Mouse (Mus musculus) adrenal gland, postnatal 25 days (tissue): ENCODE data around the gene Zfp398. TPM values are rescaled to one million over a fixed set of nuclear protein-coding genes. Genes with fewer than 3 reads are reported as not detected.

Experiments used
- DNase-seq: peaks from one replicate; pipeline ENCODE4 v3.0.0; 2021; ENCODE audit warnings: mixed read lengths
- long read RNA-seq: library from polyadenylated mRNA; stranded (forward); transcript quantifications from one replicate; pipeline ENCODE4 v2.0.0, GENCODE M21; 2021
- total RNA-seq: library from RNA; stranded (reverse); gene quantifications from 2 replicates; pipeline ENCODE4 v1.2.3, GENCODE M21; 2021

The Zfp398 gene
- 16.7 and 19.4 TPM in 2 replicates for total RNA-seq
- long read RNA-seq, partial matches to known transcripts: 0 of 3 reads
- long read RNA-seq, other reads (novel, unspliced or antisense): 3 of 3 reads

DNA sequence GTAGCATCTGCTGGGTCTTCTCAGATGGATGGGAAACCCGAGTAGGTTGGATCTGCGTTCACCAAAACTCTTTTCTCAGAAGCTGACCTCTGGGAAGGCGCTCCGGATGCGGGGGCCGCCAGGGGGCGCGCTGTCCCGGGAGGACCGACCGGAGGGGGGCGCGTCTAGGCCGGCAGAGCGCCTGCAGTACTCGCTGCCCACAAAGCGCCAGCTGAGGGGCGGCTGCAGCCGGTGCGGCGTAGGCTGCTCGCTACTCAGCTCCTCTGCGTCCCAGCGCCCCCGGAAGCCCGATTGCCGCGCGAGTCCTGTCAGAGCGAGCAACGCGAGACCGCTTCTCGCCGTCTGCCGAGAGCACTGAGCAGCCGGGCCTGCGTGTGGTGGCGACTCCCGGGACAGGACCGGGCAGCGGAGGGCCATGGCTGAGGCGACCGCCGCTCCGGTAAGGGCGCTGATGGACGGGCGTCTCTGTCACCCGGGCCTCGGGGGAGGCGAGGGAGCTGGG is at the start of gene Zfp398:
Gene Zfp398 (plus strand): TSS at position 180 of the 502 bp plus-strand sequence.
- peak; percentile 98 for DNase-seq

DNA sequence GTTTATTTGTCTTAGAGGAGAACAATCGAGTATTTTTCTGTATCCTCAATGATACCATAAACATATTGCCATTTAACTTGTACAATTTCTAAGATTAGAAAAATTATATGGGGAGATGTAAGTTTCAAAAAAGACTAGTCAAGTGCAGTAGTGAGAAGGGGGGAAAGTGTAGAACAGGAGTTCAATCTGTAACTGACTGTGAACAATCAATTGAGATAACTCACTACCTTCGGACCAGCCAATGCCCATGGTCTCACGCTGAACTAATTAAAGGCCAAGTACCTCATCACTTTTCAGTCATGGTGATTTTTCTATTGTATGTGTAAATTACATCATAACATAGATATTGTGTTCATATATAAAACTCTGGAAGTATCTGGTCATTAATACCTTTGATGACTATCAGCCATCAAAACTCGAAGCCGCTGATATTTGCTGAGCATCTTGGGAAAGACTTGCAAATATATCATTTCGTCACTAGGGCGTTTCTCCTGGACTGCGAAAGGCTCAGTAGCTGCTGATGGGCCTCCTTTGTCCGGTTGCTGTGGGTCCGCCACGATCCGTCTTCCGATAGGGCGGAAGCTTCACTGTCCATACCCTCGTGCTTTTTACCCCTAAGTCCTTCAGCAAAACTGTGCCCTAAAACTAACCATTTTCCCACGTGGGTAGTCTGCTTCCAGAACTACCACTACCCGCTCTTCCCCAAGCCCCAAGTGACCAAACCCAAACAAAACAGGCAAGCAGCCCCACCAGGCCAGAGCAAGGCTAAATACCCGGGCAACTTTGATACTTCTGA is 47.3 kb upstream of the Zfp398 start:
- DNase-seq: peak; percentile 73

DNA sequence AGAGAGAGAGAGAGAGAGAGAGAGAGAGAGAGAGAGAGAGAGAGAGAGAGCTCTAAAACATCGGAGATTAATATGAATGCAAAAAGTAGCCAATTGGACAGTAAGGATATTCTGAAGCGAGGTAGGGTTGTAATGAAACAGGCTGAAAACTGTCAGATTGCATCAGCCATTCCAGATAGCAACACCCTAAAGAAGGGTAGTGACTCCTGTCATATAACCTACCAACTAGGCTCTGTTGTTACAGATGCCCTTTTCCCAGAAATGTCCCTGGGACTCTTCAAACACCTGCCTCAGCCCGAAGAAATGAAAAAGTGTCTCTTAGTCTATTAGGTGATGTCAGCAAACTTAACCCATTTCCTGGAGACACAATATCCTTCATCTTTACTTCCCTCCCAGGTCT is 46.6 kb upstream of the Zfp398 start:
- DNase-seq: no peak

DNA sequence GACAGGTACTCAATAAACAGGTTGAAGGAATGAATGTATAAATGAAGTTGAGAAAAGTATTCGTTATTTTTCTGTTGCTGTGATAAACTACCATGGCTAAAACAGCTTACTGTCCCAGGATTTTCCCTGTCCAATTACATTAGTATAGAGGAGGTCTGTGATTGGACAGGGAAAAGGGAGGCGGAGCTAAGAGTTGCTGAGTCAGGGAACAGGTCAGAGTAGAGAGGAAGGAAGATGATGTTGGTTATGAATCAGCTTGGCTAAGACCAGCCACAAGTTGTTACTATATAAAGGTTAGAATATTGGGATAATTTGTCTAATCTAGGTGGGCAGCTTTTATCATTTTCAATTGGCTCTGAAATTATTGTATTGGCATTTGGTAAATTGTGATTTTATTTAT is 44.7 kb upstream of the Zfp398 start:
- DNase-seq: peak; percentile 30

DNA sequence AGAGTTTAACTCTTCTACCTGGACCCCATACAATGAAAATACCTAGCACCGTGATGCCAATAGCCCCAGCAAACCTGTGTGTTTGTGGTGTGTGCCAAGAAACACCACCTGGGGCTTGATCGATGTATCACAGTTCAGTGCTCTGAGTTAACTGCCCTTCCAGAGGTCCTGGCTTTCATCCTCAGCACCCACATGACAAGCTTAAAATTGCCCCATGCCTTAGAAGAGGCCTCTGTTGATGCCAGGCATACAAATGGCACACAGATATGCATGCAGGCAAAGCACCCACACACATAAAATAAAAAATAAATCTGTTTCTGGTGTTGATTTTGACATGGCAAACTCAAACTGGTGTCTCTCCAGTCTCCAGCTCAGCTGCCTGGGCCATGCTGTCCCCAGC is 42.9 kb upstream of the Zfp398 start:
- DNase-seq: no peak

DNA sequence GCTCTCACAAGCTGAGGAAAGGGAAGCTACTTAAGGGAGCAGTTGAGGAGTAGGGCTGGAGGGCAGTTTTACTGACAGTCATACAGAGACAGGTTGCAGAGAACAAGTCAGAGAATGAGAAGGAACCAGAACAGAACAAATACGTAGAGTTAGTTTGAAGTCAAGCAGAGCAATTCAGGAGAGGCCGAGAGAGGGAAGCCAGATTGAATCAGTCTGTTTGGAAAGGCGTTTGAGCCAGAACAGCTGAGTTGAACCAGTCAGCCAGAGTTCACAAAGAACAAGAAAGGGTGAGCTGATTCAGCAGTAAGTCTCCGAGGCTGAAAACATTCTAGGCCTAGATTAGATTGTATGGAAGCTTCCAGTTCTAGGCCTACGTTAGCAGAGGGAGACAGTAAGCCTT is 42.2 kb upstream of the Zfp398 start:
- DNase-seq: no peak

DNA sequence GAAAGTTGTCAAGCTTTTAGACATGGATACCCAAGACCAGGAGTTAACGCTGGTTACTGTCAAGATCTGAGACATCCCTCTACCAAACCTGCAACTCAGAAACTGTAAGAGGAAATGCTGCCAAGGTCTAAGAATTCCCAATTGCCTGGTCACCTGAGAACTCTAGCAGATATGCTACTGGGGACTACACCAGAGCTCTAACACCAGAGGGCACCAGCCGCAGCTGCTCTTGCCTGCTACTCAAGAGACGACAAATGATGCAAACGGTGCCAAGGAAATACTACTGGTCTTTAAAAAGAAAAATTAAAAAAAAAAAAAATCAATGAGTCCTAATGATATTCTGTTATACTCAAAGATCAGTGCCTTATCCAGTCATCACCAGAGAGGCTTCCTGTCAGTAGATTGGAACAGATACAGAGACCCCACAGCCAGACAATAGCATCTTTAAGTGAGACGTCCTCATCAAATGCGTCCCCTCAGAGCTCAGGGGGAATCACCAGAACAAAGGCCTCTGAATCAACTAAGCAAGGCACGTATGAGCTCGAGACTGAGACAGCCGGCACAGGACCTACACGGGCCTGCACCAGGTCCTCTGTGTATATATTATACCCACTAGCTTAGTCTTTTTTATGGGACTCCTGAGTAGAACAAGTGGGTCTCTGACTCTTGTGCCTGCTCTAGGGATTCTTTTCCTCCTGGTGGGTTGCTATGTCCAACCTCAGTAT is 41.2 kb upstream of the Zfp398 start:
- DNase-seq: peak; percentile 49

DNA sequence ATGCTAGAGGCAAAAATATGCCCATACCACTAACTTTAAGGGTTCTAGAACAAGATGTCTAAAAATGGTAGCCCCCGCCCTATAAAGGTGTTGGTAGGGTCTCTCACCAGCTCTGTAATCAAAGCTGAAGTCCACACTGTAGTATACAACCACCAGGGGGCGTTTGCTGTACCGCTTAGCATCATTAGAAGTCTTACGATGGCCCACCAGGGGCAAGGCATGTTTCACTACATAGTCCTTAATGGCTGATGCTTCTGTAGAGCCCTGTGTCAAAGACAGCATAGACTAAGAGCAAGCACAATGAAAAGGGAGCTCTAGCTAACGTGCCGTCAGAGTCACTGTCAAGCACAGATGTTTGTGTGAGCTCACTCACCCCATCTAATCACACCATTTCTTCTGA is 36.4 kb upstream of the Zfp398 start:
- DNase-seq: peak; percentile 36

DNA sequence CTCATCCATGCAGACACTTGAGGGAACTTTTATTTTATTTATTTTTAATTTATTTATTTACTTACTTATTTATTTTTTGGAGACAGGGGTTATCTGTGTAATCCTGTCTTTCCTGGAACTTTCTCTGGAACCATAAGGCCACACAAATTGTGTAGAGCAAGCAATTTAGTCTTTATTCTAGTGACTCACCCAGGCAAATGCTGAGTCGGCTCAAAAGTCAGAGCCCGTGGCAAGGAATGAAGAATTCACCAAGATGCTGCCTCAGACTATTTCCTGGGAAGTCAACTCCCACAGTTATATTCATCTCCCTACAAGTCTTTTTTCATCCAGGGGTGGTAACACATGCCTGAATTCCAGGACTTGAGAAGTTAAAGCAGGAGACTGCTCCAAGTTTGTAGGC is 29.9 kb upstream of the Zfp398 start:
- DNase-seq: no peak

DNA sequence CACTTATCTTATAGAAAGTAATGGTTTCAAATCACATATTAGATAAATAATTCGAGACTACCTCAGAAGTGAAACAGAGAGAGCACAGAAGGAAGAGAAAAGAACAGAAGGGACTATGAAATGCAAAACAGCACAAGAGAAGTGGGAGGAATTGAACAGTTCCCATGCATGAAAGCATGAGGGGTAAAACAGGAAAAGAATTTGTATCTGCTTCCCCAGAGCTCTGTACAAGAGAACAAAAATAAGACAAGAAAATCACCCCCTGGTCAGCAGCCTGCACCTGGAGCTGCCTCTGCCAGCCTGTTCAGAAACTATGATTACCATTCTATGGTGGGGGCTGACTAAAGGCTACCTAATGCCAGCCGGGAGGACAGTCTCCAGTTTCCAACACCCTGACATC is 28.0 kb upstream of the Zfp398 start:
- DNase-seq: no peak

DNA sequence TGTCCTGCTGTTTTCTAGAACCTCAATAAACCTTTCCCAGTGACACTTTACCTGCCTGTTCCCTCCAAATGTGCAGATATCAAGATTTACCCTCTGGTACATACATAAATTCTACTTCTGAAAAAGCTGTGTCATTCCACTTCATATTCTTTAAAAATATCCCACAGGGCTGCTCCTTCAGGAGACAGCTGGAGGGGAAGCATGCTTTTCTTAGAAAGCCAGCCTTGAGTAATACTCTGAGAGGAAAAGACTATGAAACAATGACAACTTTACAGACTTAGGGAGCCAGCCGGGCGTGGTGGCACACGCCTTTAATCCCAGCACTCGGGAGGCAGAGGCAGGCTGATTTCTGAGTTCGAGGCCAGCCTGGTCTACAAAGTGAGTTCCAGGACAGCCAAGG is 26.9 kb upstream of the Zfp398 start:
- DNase-seq: no peak

DNA sequence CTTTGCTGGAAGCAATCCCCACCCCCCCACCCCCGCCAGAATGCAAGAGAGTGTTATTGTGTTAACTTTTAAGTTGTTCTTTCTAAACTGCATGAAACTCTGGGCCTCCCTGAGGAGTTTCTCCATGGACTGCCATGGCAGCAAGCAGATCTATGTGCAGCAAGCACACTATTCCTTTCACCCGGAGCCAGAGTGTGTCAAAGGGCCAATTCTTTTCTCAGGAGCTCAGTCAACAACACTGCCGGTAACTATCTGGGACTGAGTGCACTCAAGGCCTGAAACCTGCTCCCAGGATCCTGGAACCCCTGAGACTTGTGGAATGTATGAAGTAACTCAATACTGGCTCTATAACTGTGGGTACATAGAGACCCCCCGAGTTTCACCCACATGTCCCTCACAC is 26.4 kb upstream of the Zfp398 start:
- no peak for DNase-seq

DNA sequence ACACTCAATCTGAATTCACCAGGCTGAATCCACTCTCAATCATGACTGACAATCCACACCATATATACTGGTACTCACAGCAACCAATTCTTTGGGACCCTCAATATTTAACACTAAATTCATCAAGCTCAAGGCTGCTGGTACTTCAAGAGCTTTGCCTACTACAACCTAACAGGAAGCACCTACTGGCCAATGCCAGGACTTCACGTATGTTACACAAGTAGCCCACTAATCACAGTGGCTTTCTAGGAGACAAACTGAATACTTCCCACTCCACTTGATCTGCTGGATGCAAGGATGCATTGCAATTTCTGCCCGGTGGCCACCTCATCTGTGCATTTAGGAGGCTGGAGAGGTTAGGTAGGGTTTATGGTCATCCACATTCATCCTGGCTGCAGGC is 25.3 kb upstream of the Zfp398 start:
- no peak for DNase-seq

DNA sequence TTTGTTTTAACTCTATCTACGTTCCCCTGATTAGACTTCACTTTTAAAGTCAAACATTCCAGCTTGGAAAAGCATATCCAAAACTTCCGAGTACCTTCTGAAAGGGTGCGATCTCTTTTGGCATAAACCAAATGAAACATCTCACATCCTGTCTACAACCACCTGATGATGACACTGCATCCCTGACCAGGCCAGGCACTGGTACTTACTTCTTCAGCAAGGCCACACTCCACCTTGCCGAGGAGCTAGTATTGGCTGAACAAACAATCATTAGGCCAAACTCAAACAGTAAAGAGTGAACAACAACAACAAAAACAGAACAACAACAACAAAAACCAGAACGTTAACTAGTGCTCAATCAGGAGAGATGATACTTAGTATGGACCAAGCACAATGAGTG is 24.1 kb upstream of the Zfp398 start:
- DNase-seq: no peak

DNA sequence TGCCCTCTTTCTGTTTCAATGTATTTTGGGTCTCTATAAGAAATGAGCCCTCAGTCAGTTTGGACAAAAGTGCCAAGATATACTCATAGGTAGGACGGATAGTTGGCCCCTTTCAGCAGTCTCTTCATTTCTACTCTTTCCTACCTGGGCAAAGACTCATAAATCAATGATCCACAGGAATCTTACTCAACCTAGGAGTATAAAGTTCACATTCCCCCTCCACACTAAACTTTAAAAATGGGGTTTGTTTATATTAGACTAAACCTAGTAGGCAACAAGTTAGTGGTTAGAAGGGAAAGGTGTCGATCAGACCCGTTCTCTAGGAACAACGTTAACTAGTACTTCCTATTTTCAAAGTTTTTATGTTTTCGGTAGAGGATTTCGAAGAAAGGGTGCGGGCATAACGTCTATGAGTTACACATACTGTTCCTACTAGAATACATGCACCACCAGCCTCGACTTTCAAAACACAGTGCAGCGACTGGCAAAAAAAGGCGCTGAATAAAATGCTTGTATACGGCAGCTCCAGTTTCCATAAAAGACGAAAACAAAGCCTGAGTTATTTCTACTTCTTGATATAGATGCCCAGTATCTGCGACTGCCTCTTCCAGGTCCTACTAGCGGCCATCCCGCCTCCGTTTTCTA is 23.1 kb upstream of the Zfp398 start:
- DNase-seq: no peak

DNA sequence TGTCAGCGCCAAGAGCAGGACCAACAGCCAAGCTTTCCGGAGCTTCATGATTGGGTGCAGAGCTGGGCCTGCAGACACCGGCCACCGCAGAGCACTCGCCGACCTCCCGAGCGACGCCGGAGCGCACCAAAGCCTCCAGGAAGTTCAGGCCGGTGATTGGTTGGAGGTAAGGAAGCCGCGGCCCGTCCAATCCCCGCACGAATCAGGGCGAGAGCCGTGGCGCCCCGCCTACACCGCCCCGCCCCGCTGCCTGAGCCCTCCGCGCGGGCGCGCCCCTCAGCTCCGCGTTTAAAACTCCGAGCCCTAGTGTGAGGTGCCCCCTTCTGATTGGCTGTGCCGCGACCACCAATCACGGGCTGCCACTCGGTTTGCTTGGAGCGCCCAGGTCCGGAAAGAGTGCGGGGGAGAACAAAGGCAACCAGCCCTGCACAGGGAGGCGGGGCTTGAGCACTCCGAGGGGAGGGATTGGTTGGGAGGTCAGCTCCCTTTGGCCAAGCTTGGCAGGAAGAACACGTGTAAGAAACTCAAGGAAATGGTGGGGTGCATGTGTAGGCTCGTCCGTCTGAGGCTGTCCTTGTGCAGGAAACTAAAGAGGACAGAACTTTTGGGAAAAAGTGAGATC is 22.1 kb upstream of the Zfp398 start, which contains the start of gene Pdia4:
Gene Pdia4 (minus strand): TSS at position 174 of the 622 bp plus-strand sequence.
- DNase-seq: peak; percentile 98

DNA sequence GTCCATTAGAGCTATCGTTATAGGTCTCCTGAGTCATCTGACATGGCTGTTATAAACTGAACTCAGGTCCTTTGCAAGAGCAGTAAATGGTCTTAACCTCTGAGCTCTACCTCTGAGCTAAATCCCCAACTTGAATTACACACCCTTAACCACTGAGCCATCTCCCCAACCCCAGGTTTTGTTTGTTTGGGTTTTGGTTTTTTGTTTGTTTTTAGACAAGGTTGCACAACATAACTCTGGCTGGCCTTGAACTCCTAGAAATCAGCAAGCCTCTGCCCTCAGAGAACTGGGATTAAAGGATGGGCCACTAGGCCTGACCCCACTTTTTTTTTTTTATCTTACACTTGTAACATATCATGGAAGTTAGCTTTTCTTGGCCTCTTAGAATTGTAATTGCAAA is 19.3 kb upstream of the Zfp398 start:
- no peak for DNase-seq

DNA sequence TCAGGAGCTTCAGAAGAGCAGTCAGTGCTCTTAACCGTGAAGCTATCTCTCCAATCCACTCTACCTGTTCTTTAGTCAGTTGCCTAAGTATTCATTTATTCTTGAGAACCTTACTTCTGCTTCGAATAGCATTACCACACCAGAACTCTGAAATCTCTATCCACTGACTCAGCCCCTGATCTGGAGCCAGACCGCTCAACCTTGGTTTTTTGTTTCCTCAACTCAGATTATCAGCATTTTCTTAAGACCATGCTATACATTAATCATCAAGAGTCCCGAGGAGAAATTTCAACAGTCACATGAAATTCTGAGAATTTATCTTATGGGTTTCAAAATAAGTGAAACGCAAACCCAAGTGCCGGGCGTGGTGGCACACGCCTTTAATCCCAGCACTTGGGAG is 16.7 kb upstream of the Zfp398 start:
- peak; percentile 10 for DNase-seq

DNA sequence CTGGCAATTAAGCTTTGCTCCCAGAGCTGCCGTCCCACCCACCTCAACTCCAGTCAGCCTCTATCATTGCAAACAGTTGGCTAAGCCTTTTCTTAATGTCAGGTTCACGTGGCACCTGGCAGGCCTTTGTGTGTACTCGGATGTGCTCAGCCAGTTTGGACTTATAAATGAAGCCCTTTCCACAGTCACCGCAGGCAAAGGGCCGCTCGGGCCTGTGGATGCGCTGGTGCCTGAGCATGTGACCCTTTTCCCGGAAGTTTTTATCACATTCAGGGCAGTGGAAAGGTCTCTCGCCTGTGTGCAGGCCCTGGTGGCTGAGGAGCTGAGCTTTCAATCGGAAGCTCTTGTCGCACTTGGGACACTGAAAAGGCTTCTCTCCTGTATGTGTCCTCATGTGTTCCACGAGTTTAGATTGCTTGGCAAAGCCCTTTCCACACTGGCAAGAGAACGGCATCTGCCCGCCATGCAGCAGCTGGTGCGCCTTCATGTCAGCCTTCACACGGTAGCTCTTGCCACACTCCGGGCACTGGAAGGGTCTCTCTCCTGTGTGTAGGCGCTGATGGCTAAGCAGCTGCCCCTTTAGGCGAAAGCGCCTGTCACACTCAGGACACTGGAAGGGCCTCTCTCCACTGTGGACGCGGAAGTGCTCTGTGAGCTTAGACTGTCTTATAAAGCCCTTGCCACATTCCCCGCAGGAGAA is 15.7 kb upstream of the Zfp398 start:
- no peak for DNase-seq

DNA sequence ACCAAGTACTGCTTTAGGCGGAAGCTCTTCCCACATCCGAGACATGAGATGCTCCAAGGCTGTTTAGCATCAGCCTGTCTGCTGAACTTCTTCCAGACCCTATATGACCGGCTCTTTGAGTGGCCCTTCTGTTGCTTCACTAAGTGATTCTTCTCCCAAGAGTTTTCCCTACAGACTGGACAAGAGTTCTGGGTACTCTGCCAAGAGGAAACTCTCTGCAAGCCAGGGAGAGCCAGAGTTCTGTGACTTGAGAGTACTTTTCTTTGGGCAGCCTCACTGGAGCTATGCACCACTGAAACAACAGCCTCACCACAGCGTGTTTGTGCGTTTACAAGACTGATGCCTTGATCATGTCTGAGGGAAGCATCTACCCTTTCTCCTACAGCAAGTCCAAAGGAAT is 14.2 kb upstream of the Zfp398 start:
- no peak for DNase-seq

DNA sequence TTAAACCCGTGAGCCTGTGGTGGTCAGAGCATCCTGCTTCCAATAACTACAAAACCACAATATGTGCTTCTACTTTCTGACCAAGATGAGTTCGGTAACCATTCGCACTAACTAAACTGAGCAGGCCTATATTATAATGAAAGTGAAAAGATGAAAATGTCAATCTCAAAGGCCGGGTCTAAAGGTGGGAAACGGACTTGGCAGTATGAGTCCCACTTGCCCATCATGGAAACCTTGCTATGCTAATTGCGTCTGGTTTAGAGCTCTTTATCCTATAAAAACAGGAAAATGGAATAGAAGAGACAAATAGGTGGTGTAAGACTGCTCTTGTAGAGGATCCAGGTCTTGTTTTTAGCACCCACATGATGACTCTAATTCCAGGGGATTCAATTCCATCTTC is 13.7 kb upstream of the Zfp398 start:
- DNase-seq: no peak

DNA sequence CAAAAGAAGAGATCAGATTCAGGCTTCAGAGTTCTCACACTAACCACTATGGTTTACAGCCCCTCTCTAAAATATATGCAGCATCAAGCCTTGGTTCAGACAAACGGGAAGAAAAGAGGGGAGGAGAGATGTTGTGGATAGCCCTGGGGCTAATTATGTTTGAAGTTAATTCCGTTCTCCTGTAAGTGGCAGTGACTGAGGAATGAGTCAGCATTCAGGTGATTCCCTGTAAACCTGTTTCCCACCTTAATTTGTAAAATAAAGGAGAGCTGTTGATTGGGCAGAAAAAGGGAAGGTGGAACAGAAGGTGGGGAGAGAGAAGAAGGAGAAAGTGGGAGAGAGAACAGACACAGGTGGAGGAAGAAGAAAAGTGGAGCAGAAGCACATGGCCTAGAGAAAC is 11.2 kb upstream of the Zfp398 start:
- DNase-seq: no peak
